Mouse (Mus musculus) myocyte (in vitro differentiated cells): ENCODE measurements at regions not wholly inside any gene's neighbourhood (a gene's known extent, or its start where the extent isn't known, plus 50 kb on each side); places are given as distances from the start of the nearest gene placed in this dataset.

Experiments used
- H3K27me3 ChIP-seq: one replicate; pipeline ENCODE4 v1.6.1; 2011; ENCODE audit not compliant: control insufficient read depth, insufficient read depth, insufficient read length
- H3K36me3 ChIP-seq: one replicate; pipeline ENCODE4 v1.6.1; 2011; ENCODE audit not compliant: control insufficient read depth, insufficient read depth
- H3K4me2 ChIP-seq: one replicate; pipeline ENCODE4 v1.6.1; 2011; ENCODE audit warnings: low read depth, control low read depth
- H3K4me3 ChIP-seq: one replicate; pipeline ENCODE4 v1.5.1; 2011; ENCODE audit warnings: mild to moderate bottlenecking, control low read depth, moderate library complexity
- H3K79me2 ChIP-seq: one replicate; pipeline ENCODE4 v1.6.1; 2011; ENCODE audit not compliant: control insufficient read depth, insufficient read depth
- H3ac ChIP-seq: one replicate; pipeline ENCODE4 v1.6.1; 2011; ENCODE audit not compliant: control insufficient read depth, insufficient read length
- CEBPB ChIP-seq: IDR thresholded peaks from 2 replicates; pipeline ENCODE4 v1.6.1; 2011; ENCODE audit warnings: mild to moderate bottlenecking, moderate library complexity; ENCODE audit not compliant: poor library complexity, insufficient read depth, severe bottlenecking
- E2F4 ChIP-seq: IDR thresholded peaks from one replicate; pipeline ENCODE4 v1.6.1; 2011; ENCODE audit warnings: mild to moderate bottlenecking, control low read depth, moderate library complexity; ENCODE audit not compliant: insufficient read depth
- MAX ChIP-seq: IDR thresholded peaks from one replicate; pipeline ENCODE4 v1.6.1; 2011; ENCODE audit warnings: low read depth, mild to moderate bottlenecking, control low read depth
- MYOD1 ChIP-seq, 3 experiments: IDR thresholded peaks; one replicate each; pipeline ENCODE4 v1.6.1; 2011; ENCODE audit warnings: control low read depth in 2 of 3, low read depth in 2 of 3, mild to moderate bottlenecking in 2 of 3, moderate library complexity in 1 of 3; ENCODE audit not compliant: insufficient read length in 2 of 3, control insufficient read depth in 1 of 3
- MYOG ChIP-seq, 3 experiments: IDR thresholded peaks; one replicate each; pipeline ENCODE4 v1.6.1; 2011; ENCODE audit warnings: control low read depth in 2 of 3, low read depth in 2 of 3, mild to moderate bottlenecking in 2 of 3; ENCODE audit not compliant: insufficient read length in 2 of 3, control insufficient read depth in 1 of 3, insufficient read depth in 1 of 3
- POLR2A ChIP-seq: IDR thresholded peaks from one replicate; pipeline ENCODE4 v1.6.1; 2011; ENCODE audit warnings: low read depth, mild to moderate bottlenecking, control low read depth, moderate library complexity; ENCODE audit not compliant: insufficient read length
- POLR2AphosphoS2 ChIP-seq: IDR thresholded peaks from one replicate; pipeline ENCODE4 v1.6.1; 2011; ENCODE audit warnings: low read depth, control low read depth; ENCODE audit not compliant: insufficient read length
- REST ChIP-seq: IDR thresholded peaks from one replicate; pipeline ENCODE4 v1.6.1; 2011; ENCODE audit warnings: mild to moderate bottlenecking, control low read depth, moderate library complexity; ENCODE audit not compliant: insufficient read depth, insufficient read length
- SRF ChIP-seq: IDR thresholded peaks from one replicate; pipeline ENCODE4 v1.6.1; 2011; ENCODE audit warnings: low read depth; ENCODE audit not compliant: control insufficient read depth, insufficient read length
- TCF12 ChIP-seq: IDR thresholded peaks from one replicate; pipeline ENCODE4 v1.6.1; 2011; ENCODE audit warnings: mild to moderate bottlenecking, control low read depth; ENCODE audit not compliant: poor library complexity, insufficient read depth, severe bottlenecking
- TCF3 ChIP-seq: IDR thresholded peaks from one replicate; pipeline ENCODE4 v1.6.1; 2011; ENCODE audit warnings: low read depth, control low read depth; ENCODE audit not compliant: insufficient read length
- USF1 ChIP-seq: IDR thresholded peaks from one replicate; pipeline ENCODE4 v1.6.1; 2011; ENCODE audit warnings: low read depth, mild to moderate bottlenecking, control low read depth, moderate library complexity

DNA sequence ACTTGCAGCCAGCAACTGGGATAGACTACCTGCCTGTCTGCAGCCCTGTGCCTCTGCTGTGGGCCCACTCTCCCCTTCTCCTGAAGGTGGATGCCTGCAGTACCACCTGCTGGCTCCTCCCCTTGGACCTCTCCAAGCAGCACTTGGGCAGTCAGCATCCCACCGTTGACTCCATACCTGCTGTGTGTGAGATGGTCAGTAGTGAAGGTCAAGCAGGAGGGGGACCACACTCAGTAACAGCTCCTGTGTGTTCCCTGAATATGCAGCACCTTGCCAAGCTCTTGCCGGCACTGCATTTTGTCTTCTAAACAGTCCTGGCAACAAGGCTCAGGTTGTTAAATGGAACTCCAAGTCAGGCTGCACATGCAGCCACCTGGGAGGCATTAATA, 71.6 kb upstream of the Sesn3 start:
- no peak overlapping the region for H3K4me3 ChIP-seq
- H3K36me3 ChIP-seq, result no peaks in the 10 kb centered on the region
- no peaks in the 10 kb centered on the region for H3K27me3 ChIP-seq
- no peaks in the 10 kb centered on the region for H3K79me2 ChIP-seq
- H3ac ChIP-seq, result no peak overlapping the region
- H3K4me2 ChIP-seq, result no peak overlapping the region
- TF ChIP-seq USF1, result no peak
- no peak for TF ChIP-seq POLR2AphosphoS2
- TF ChIP-seq REST, result no peak
- TF ChIP-seq TCF3, result no peak

DNA sequence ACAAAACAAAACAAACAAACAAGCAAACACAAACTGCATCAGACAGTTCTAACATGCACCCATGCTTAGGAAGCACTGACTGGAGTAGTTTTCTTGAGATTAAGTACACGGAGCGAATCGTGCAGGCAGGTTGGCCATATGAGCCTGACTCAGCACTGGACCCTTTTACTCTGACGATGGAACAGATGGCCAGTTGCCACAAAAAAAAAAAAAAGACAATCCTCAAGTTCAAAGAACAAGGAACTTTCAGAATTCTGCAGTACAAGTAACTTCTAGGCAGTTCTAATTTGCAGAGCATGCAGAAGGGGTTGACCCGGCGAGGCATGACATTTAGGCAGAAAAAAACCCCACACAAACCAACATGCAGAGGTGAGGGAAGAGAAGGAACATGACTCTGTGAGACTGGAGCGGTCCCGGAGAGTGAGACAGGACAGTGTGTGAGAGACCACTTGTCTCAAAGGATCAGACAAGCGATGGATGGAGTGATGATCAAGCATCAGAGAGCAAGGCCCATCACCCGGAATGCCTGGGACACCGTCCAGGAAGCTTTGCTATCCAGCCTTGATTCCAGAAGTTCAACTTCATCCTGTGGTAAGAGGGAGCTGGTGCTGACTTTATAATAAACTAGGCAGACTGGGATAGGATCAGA, 71.0 kb upstream of the Sesn3 start:
- Histone ChIP-seq H3K79me2 (no peaks in the 10 kb centered on the region), H3K36me3 (no peaks in the 10 kb centered on the region), H3ac (no peak overlapping the region), H3K4me3 (no peak overlapping the region), H3K4me2 (no peak overlapping the region), H3K27me3 (no peaks in the 10 kb centered on the region)
- TF ChIP-seq SRF, result no peak
- no peak for TF ChIP-seq CEBPB
- TF ChIP-seq REST, result no peak
- TF ChIP-seq TCF3, result no peak
- TF ChIP-seq USF1, result no peak
- no peak for TF ChIP-seq MYOD1 (IDR thresholded peaks at IDR 0.05; ENCODE audit: control insufficient read depth in 1 of 3, insufficient read length in 2 of 3, low read depth in 2 of 3)
- no peak for TF ChIP-seq POLR2AphosphoS2
- no peak for TF ChIP-seq MYOG (IDR thresholded peaks at IDR 0.05; ENCODE audit: control insufficient read depth in 1 of 3, insufficient read depth in 1 of 3, insufficient read length in 2 of 3, low read depth in 2 of 3)
- no peak for TF ChIP-seq POLR2A
- no peak for TF ChIP-seq MAX
- TF ChIP-seq TCF12, result no peak
- no peak for TF ChIP-seq E2F4

DNA sequence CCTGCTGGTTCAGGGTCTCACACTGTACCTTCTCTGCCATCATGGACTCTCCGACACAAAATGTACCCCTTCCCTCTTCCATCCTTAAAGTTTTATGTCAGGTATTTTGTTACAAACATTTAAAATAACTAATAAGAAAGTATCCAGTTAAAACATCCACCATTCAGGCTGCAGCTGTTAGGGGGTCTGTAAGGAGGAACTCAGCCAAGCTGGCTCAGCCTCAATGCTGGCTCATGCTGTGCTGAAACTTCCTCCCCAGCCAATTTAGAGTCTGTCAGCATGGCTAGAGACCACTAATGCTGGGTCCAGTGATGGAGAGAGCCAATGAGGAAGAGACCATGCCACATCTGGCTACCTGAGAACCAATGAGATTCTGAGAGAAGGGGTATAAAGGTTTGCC, 70.0 kb upstream of the Sesn3 start:
- TF ChIP-seq POLR2AphosphoS2, result no peak
- TF ChIP-seq USF1, result no peak
- TF ChIP-seq MYOD1 (IDR thresholded peaks at IDR 0.05; ENCODE audit: control insufficient read depth in 1 of 3, insufficient read length in 2 of 3, low read depth in 2 of 3), result no peak
- TF ChIP-seq TCF3, result no peak
- TF ChIP-seq POLR2A, result no peak
- TF ChIP-seq TCF12, result no peak
- TF ChIP-seq REST, result no peak
- TF ChIP-seq SRF, result no peak
- no peak for TF ChIP-seq E2F4
- no peak for TF ChIP-seq CEBPB
- TF ChIP-seq MYOG (IDR thresholded peaks at IDR 0.05; ENCODE audit: control insufficient read depth in 1 of 3, insufficient read depth in 1 of 3, insufficient read length in 2 of 3, low read depth in 2 of 3), result no peak
- no peak for TF ChIP-seq MAX
- no peak overlapping the region for H3ac ChIP-seq
- H3K27me3 ChIP-seq, result no peaks in the 10 kb centered on the region
- no peaks in the 10 kb centered on the region for H3K36me3 ChIP-seq
- no peak overlapping the region for H3K4me3 ChIP-seq
- H3K4me2 ChIP-seq, result no peak overlapping the region
- no peaks in the 10 kb centered on the region for H3K79me2 ChIP-seq

DNA sequence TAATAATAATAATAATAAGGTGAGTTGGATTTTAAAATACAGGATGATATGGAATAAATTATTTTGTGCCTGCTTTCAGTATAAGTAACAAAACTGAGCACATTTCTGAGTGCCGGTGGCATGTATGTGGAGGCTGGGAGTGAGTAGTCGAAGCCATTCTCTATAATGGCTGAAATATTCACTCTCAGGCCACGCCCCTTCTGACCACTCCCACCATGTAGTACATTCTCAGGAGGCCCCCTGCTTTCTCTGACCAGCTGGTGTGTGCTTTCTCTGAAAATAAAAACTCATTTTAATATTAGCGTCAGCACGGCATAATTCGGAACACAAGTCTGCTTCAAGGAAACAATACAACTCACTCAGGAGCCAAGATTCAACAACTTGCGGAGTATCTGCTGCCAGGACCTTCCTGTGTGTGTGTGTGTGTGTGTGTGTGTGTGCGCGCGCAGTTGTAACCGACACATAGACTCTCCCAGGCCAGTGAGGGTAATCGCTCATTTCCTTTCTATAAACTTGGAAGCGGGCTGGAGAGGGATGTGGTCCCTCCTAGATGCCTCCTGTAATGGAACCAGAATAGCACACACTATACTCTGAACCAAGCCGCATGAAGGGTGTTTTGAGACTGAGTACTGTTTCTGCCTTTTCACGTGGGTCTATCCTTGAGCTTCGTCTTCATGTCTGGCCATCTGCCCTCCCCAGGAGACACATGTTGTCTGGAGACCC, 67.9 kb upstream of the Sesn3 start:
- no peaks in the 10 kb centered on the region for H3K79me2 ChIP-seq
- H3K4me3 ChIP-seq, result no peak overlapping the region
- no peaks in the 10 kb centered on the region for H3K36me3 ChIP-seq
- TF ChIP-seq MYOG (IDR thresholded peaks at IDR 0.05; ENCODE audit: control insufficient read depth in 1 of 3, insufficient read depth in 1 of 3, insufficient read length in 2 of 3, low read depth in 2 of 3), result no peak
- TF ChIP-seq CEBPB, result no peak
- TF ChIP-seq TCF12, result no peak
- no peak for TF ChIP-seq TCF3
- TF ChIP-seq MAX, result no peak
- no peak for TF ChIP-seq USF1
- TF ChIP-seq MYOD1 (IDR thresholded peaks at IDR 0.05; ENCODE audit: control insufficient read depth in 1 of 3, insufficient read length in 2 of 3, low read depth in 2 of 3), result no peak
- no peak for TF ChIP-seq E2F4
- TF ChIP-seq POLR2AphosphoS2, result no peak
- TF ChIP-seq REST, result no peak
- no peak for TF ChIP-seq POLR2A
- TF ChIP-seq SRF, result no peak
- no peak overlapping the region for H3ac ChIP-seq
- H3K27me3 ChIP-seq, result no peaks in the 10 kb centered on the region
- no peak overlapping the region for H3K4me2 ChIP-seq

DNA sequence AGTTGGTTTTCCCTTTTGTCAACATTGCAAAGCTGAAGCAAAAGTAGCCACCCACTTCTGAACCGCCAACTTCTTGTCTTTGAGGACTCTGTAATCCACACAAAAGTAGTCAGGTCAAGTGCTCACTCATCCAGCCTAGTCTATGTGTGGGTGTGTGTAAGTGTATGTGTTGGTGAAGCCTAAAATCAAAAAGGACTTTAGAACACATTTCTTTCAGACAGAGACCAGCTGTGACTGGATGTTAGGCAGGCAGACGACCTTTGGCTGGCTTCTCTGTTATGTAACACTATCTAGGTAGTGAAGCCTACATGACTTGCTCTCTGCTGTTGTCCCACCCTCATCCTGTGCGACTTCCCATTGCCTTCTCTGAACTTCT, 67.3 kb upstream of the Sesn3 start:
- no peak overlapping the region for H3ac ChIP-seq
- no peaks in the 10 kb centered on the region for H3K36me3 ChIP-seq
- H3K27me3 ChIP-seq, result no peaks in the 10 kb centered on the region
- H3K4me2 ChIP-seq, result no peak overlapping the region
- TF ChIP-seq MYOG (IDR thresholded peaks at IDR 0.05; ENCODE audit: control insufficient read depth in 1 of 3, insufficient read depth in 1 of 3, insufficient read length in 2 of 3, low read depth in 2 of 3) (no peak), MYOD1 (IDR thresholded peaks at IDR 0.05; ENCODE audit: control insufficient read depth in 1 of 3, insufficient read length in 2 of 3, low read depth in 2 of 3) (no peak)
- no peaks in the 10 kb centered on the region for H3K79me2 ChIP-seq
- no peak overlapping the region for H3K4me3 ChIP-seq
